Mouse (Mus musculus): ENCODE measurements around the gene Mptx1.
"Not testable (repeated sequence)": the region's sequence is repeated elsewhere in the genome, so short reads cannot be mapped to it uniquely, and the experiment has no call there.

Mptx1 gene

DNA sequence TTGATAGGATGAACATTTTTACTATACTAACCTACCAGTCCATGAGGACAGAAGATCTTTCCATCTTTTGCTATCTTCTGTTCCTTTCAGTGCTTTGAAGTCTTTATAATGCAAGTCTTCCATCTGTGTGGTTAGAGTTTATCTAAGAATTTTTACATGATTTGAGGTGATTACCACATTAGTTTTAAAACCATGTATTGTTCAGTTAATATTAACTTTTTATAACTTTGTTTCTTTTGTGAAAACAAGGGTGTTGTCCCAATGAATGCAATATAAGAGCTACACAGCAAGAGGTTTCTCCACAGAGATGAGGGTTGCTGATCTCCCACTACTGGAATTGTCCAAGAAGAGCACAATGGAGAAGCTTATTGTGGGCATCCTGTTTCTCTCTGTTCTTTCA lies at the start of gene Mptx1:
Mptx1 (plus strand) TSS at position 301 of the 400 bp plus-strand sequence.
- DNase-seq (ENCODE audit: low spot score): no peak

DNA sequence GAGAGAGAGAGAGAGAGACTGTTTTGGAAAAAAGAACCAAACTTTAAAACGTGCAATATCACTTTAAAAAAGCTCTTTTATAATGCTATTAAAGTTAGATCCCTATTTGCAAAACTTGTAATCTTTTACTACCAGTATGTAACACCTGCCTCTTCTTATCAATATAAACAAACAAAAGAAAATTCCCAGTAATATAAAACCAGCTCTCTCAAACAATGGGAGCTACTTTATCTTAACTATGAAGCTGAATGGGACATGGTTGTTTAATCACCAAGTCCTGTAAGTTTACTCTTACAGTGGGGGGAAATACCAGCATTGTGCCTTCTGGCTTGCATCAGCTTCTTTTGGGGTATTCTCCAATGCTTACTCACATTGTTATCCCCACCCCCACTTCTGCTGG lies 27.2 kb upstream of the Mptx1 start:
- DNase-seq (ENCODE audit: low spot score): no peak

DNA sequence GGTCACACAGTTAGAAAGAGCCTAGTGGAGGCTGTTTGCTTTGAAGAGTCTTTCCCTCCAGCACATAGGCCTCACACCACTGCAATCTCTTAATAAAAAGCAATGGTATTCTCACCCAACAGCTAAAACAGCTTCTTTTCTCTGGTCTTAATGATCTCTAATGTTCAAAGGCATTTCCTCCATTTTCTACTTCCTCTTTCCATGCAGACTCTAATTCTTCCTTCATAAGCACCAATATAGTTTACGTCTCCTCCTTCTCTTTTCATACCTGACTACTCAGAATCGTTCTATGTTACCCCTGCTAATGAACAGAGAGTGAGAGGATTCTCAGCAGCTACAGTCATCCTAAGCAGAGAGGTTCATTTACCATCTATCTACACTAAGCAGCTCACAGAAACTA lies 13.0 kb upstream of the Mptx1 start:
- no peak for DNase-seq (ENCODE audit: low spot score)

DNA sequence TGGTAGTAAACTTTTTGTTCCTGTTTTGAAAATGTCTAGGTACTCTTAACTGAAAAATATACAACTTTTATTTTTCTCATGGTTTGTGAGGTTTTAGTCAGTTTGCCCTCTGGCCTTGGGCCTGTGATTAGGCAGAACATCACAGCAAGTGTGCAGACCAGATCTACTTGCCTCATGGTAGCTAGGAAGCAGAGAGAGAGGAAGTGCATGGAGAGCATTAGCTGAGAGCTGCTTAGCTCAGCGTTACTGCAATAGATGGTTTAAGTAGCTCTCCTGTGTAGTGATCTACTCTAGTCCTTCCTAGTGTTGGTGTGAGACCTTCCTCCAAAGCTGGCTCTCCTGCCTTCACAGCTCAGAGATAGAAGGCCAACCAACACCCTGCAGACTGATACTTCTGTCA lies 23.3 kb downstream of the Mptx1 start:
- not testable (repeated sequence) for DNase-seq (ENCODE audit: low spot score)

DNA sequence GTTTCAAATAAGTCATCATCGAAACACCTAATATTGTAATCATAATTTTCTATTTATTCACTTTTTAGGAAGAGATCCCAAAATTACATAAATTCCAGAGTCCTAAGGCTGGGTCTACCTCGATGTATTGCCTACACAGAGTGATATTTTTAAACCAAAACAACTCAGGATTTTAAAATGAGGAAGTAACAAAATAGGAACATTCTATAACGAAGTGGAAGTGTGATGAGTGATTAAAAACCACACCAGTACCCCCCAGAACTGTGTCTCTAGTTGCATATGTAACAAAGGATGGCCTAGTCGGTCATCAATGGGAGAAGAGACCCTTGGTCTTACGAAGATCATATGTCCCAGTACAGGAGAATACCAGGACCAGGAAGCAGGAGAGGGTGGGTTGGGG lies 24.3 kb downstream of the Mptx1 start:
- DNase-seq (ENCODE audit: low spot score): no peak

DNA sequence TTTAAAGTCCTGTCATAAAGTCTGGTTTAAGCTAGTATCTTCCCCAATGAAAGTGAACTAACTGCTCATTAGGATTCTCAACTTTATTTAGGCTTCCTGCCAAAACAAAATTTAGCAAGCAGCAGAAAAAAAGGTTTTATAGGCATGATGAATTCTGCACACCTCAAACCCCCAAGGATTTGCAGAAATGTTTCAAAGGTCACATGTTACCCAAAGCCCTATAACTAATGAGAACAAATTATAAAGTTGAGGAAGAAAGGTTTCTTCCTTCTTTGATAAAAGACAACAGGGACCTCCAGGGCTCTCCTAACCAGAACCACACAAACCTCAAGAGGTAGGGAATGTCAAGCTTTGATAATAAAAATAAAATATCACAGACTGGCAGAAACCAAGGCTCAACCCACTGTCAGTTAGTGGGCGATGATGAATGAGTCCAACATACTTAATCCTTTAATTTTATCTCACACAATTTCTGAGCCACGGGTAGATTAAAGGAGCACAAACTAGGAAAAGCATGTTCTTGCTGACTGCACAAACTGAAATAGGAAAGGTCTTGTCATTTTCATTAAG lies 34.6 kb downstream of the Mptx1 start, which contains the start of gene Olfr417:
Olfr417 (plus strand) TSS at position 241 of the 570 bp plus-strand sequence.
- DNase-seq (ENCODE audit: low spot score): no peak

DNA sequence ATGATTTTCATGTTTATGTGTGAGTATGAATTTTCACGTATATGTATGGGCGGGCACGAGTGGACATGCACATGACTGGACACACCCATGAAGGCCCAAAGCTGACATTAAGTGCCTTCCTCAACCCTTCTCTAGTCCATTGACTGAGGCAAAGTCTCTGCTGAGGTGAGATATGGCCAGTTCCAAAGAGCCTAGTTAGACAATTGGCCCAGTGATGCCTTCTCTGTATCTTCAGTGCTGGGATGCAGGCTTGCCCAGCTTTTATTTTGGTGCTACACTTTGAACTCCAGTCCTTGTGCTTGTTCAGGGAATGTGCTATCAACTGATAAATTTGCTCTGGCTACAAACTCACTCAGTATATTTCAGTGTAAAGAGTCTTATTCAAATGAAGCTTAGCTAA lies 43.5 kb downstream of the Mptx1 start:
- no peak for DNase-seq (ENCODE audit: low spot score)
